Mouse (Mus musculus) testis, adult 2 months (tissue): ENCODE measurements around the gene Elovl3.

Experiments
- CTCF ChIP-seq: fragments of 200-500 bp; IDR thresholded peaks from 2 replicates; pipeline ENCODE4 v1.5.1; 2012; ENCODE audit warnings: low read depth, mild to moderate bottlenecking, inconsistent platforms, low read length, moderate library complexity; ENCODE audit not compliant: control insufficient read depth, insufficient read depth, insufficient replicate concordance
- POLR2A ChIP-seq: fragments of 200-500 bp; IDR thresholded peaks from 2 replicates; pipeline ENCODE4 v1.6.1; 2012; ENCODE audit warnings: low read depth, mild to moderate bottlenecking, inconsistent platforms, low read length, moderate library complexity; ENCODE audit not compliant: control insufficient read depth

DNA sequence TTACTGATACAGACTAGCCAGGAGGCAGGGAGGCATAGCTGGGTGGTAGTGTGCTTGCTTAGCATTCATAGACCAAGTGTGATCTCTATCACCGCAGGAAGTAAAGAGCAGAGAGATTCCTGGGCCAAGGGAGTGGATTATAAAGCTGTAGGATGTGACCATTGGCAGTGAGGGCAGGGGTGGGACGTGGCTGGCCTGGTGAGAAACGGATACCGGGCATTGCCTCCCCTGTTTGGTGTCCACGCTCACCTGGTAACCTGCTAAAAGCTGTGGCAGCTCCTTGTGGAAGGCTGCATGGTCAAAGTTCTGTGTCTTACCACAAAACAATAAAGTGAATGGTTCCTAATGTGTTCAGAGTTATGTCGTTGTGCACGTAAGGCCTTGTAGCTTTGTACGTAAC, 46.5 kb upstream of the Elovl3 start:
- no peak for TF ChIP-seq CTCF
- TF ChIP-seq POLR2A, result no peak
